Mouse (Mus musculus) hematopoietic stem cell, adult 5-6 weeks (primary cell): ENCODE data around the gene Ccdc138. TPM values are rescaled to one million over a fixed set of nuclear protein-coding genes. Genes with fewer than 3 reads are reported as not detected.
"Not testable (repeated sequence)": the region's sequence is repeated elsewhere in the genome, so short reads cannot be mapped to it uniquely, and the experiment has no call there.

ENCODE experiments used
- ATAC-seq, 2 experiments: fragments of 125-278 bp in 1 of 2; replicated peaks in 1 of 2; 2 replicates each; pipeline ENCODE4 v1.8.0; 2016 to 2017; ENCODE audit warnings: inconsistent platforms in 2 of 2, mild to moderate bottlenecking in 2 of 2, moderate number of reproducible peaks in 2 of 2, low read depth in 1 of 2, moderate TSS enrichment in 1 of 2; ENCODE audit not compliant: low FRiP score in 2 of 2, poor library complexity in 2 of 2, severe bottlenecking in 2 of 2, insufficient read depth in 1 of 2, low TSS enrichment in 1 of 2
- total RNA-seq: library from RNA; stranded (forward); fragments of 172-1452, 232-1000 nt; gene quantifications from 2 replicates; pipeline ENCODE4 v1.2.3, GENCODE M21; 2017

Ccdc138 gene
- total RNA-seq = 9.4 and 12.8 TPM in 2 replicates

GRCm38 (mm10) chr10:58497320-58498284 is at the start of gene Ccdc138:
TSS of gene Ccdc138 (plus strand) at chr10:58497948.
- ATAC-seq = peak; percentile 98 to 99

GRCm38 (mm10) chr10:58451575-58451974 is 46.2 kb upstream of the Ccdc138 start:
- ATAC-seq = no peak

- ATAC-seq = peak in 1 of 2 experiments; percentile 42; a peak in 1 of 4 replicates
These were observed 45.6 kb upstream of the Ccdc138 start for GRCm38 (mm10) chr10:58452185-58452584.

- ATAC-seq = no peak
These were observed 37.9 kb upstream of the Ccdc138 start for GRCm38 (mm10) chr10:58459896-58460295.

GRCm38 (mm10) chr10:58477086-58477755 is 20.5 kb upstream of the Ccdc138 start:
- no peak for ATAC-seq

- no peak for ATAC-seq
These were observed 19.6 kb upstream of the Ccdc138 start for GRCm38 (mm10) chr10:58478071-58478578.

- no peak for ATAC-seq
These were observed 17.7 kb upstream of the Ccdc138 start for GRCm38 (mm10) chr10:58479954-58480490.

- ATAC-seq = no peak
These were observed 6.7 kb upstream of the Ccdc138 start for GRCm38 (mm10) chr10:58491031-58491430.

GRCm38 (mm10) chr10:58495637-58496036 is 2.1 kb upstream of the Ccdc138 start:
- ATAC-seq = no peak

GRCm38 (mm10) chr10:58496732-58497131 is 1.0 kb upstream of the Ccdc138 start:
- ATAC-seq = no peak

- no peak for ATAC-seq
These were observed 768 bp downstream of the Ccdc138 start for GRCm38 (mm10) chr10:58498516-58498915.

- no peak for ATAC-seq
These were observed 31.6 kb downstream of the Ccdc138 start for GRCm38 (mm10) chr10:58529358-58529757.

- ATAC-seq = no peak
These were observed 33.4 kb downstream of the Ccdc138 start for GRCm38 (mm10) chr10:58530896-58531790.

GRCm38 (mm10) chr10:58532177-58532576 is 34.4 kb downstream of the Ccdc138 start:
- no peak for ATAC-seq

- not testable (repeated sequence) for ATAC-seq
These were observed 38.5 kb downstream of the Ccdc138 start for GRCm38 (mm10) chr10:58536276-58536675.

- no peak for ATAC-seq
These were observed 42.9 kb downstream of the Ccdc138 start for GRCm38 (mm10) chr10:58540613-58541012.

GRCm38 (mm10) chr10:58548739-58549138 is 51.0 kb downstream of the Ccdc138 start:
- ATAC-seq = no peak
